Mouse (Mus musculus) erythroblast, embryonic 14.5 days (primary cell): ENCODE data around the gene Rnf215. TPM values are rescaled to one million over a fixed set of nuclear protein-coding genes. Genes with fewer than 3 reads are reported as not detected.
"Not testable (repeated sequence)": the region's sequence is repeated elsewhere in the genome, so short reads cannot be mapped to it uniquely, and the experiment has no call there.

Source experiments
- H3K27me3 ChIP-seq: 2 replicates; pipeline ENCODE4 v1.6.1; 2012; ENCODE audit warnings: inconsistent platforms; ENCODE audit not compliant: control insufficient read depth
- H3K36me3 ChIP-seq: 2 replicates; pipeline ENCODE4 v1.6.1; 2012; ENCODE audit warnings: mild to moderate bottlenecking, inconsistent platforms; ENCODE audit not compliant: control insufficient read depth
- H3K4me1 ChIP-seq: 2 replicates; pipeline ENCODE4 v1.6.1; 2012; ENCODE audit warnings: inconsistent platforms; ENCODE audit not compliant: control insufficient read depth
- H3K4me3 ChIP-seq: replicated peaks from 2 replicates; pipeline ENCODE3; 2012; ENCODE audit warnings: moderate library complexity, mild to moderate bottlenecking, inconsistent platforms
- H3K9me3 ChIP-seq: 2 replicates; pipeline ENCODE4 v1.6.1; 2012; ENCODE audit warnings: low read length, inconsistent platforms, mixed read lengths; ENCODE audit not compliant: control insufficient read depth
- GATA1 ChIP-seq: IDR thresholded peaks from 2 replicates; pipeline ENCODE4 v1.6.1; 2012; ENCODE audit warnings: low read length, inconsistent platforms, mixed read lengths
- TAL1 ChIP-seq: IDR thresholded peaks from 3 replicates; pipeline ENCODE4 v1.6.1; 2012; ENCODE audit warnings: low read length, inconsistent platforms, mixed read lengths
- polyA plus RNA-seq: library from polyadenylated mRNA; stranded (reverse); fragments of >175 nt; gene quantifications from 2 replicates; pipeline ENCODE4 v1.2.3, GENCODE M21; 2012

Rnf215 gene
- polyA plus RNA-seq, 1 experiment = 0.83 TPM

- H3K27me3 ChIP-seq = no peaks in the 10 kb centered on the region
Measured at GRCm38 (mm10) chr11:4177716-4178115, 42.7 kb downstream of the Rnf215 start.

GRCm38 (mm10) chr11:4182061-4182460 is 47.1 kb downstream of the Rnf215 start:
- no peak for TF ChIP-seq TAL1
- no peak for TF ChIP-seq GATA1
- Histone ChIP-seq H3K4me1 (peaks cover 8% of the 10 kb centered on the region), H3K27me3 (no peaks in the 10 kb centered on the region), H3K4me3 (no peak overlapping the region), H3K9me3 (no peaks in the 10 kb centered on the region), H3K36me3 (peaks cover 70% of the 10 kb centered on the region)

More at GRCm38 (mm10) chr11:4177716-4178115, 42.7 kb downstream of the Rnf215 start:
- TF ChIP-seq TAL1 = no peak
- TF ChIP-seq GATA1 = no peak
- no peaks in the 10 kb centered on the region for H3K4me1 ChIP-seq
- H3K36me3 ChIP-seq = peaks cover 100% of the 10 kb centered on the region
- no peak overlapping the region for H3K4me3 ChIP-seq
- no peaks in the 10 kb centered on the region for H3K9me3 ChIP-seq

DNA sequence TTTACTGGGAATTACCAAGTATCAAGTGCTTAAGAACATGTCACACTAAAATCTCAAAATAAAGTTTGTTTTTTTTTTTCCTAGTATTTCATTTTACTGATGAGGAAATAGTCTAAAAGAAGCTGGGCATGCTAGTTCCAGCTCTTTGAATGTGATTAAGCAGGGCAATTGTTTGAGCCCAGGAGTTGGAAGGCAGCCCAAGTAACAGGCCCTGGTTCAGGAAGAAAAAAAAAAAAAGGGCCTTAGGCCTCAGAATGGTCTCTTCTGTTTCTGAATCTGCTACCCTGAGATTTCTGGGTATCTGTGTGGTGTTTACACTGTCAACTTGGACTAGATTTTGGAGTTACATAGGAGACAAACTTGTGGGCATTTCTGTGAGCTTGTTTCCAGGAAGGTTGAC is 48.5 kb downstream of the Rnf215 start:
- peaks cover 56% of the 10 kb centered on the region for H3K36me3 ChIP-seq
- H3K9me3 ChIP-seq = no peaks in the 10 kb centered on the region
- no peak overlapping the region for H3K4me3 ChIP-seq
- H3K27me3 ChIP-seq = no peaks in the 10 kb centered on the region
- H3K4me1 ChIP-seq = peaks cover 17% of the 10 kb centered on the region
- TF ChIP-seq GATA1 (no peak), TAL1 (no peak)

DNA sequence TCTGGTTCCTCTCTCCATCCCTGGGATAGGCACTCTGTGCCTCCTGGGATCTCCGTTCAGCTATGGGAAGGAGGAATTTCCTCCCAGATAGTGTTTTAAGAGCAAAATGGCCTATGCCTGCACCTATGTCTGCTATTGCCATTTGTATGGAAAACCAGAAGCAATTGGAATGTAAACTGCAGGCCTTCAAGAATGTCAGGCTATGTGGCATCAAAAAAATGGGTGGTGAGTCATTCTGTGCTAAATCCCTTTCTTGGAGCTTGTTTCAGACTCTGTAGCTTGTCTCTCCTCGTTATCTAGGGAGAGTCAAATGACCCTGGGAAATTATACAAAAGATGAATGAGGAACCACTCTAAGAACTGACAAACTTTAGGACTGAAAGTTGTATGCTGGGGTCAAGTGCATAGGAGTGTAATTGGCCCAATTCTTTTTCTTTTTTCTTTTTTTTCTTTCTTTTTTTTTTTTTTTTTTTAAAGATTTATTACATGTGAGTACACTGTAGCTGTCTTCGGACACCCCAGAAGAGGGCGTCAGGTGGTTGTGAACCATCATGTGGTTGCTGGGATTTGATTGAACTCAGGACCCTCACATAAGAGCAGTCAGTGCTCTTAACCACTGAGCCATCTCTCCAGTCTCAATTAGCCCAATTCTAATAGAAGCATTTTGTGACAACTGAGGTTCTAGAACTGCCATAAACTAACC is 49.4 kb downstream of the Rnf215 start:
- TF ChIP-seq GATA1 = no peak
- TF ChIP-seq TAL1 = no peak
- Histone ChIP-seq H3K9me3 (no peaks in the 10 kb centered on the region), H3K27me3 (no peaks in the 10 kb centered on the region), H3K36me3 (peaks cover 47% of the 10 kb centered on the region), H3K4me3 (no peak overlapping the region), H3K4me1 (peaks cover 17% of the 10 kb centered on the region)

DNA sequence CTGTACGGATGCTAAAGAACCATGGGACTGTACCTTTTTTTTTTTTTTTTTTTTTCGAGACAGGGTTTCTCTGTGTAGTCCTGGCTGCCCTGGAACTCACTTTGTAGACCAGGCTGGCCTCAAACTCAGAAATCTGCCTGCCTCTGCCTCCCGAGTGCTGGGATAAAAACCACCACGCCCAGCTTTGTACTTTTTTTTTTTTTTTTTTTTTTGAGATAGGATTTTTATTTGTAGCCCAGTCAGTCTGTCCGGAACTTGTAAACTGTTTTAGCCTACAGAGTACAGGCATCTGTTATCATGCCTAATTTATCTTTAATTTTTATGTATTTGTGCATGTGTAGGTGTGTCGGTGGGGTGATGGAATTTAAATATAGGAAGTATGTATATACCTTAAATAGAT is 50.5 kb downstream of the Rnf215 start:
- peaks cover 36% of the 10 kb centered on the region for H3K36me3 ChIP-seq
- not testable (repeated sequence) for H3K4me3 ChIP-seq

DNA sequence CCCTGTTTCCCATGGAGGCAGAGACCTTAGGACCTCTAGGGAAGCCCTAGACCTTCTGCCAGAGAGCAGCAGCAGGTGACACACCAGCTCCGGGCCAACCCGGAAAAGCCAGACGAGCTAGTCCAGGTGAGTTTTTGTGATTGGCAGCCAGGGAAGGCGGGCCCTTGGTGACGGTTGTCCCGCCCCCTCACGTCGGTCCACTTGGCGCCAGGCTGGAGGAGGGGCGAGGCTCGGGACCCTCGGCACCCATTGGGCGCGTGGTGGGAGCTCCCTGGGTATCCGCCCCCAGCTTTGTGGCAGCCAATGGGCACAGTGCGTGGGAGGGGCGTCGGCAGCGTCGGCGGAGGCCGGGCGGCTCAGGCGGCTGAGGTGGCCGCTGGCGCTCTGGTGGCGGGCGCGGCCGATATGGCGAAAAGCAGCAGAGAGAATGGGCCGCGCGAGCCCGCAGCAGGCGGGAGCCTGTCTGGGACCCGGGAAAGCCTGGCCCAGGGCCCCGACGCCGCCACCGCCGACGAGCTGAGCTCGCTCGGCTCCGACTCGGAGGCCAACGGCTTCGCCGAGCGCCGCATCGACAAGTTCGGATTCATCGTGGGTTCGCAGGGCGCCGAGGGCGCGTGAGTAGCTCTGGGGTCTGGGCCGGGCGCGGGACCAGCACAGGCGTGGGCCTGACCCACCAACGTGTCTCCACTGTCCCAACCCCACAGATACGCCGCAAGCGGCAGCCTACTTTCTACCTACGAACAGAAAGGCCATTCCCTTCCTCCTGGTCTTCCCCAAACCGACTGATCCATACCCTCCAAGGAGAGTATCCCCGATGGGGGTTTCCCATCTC is 51.7 kb downstream of the Rnf215 start, which contains the start of gene Tbc1d10a:
Tbc1d10a (plus strand) TSS at position 304 of the 832 bp plus-strand sequence.
- H3K9me3 ChIP-seq = no peaks in the 10 kb centered on the region
- H3K4me1 ChIP-seq = peaks cover 20% of the 10 kb centered on the region
- H3K4me3 ChIP-seq = peak within 1 kb of the TSS; percentile 82

More for the DNA sequence above, 50.5 kb downstream of the Rnf215 start:
- not testable (repeated sequence) for H3K9me3 ChIP-seq, H3K27me3 ChIP-seq
- H3K4me1 ChIP-seq = peaks cover 17% of the 10 kb centered on the region

GRCm38 (mm10) chr11:4187318-4187700 is 52.3 kb downstream of the Rnf215 start:
- TF ChIP-seq GATA1 (no peak), TAL1 (no peak)
- Histone ChIP-seq H3K9me3 (no peaks in the 10 kb centered on the region), H3K27me3 (no peaks in the 10 kb centered on the region), H3K36me3 (peaks cover 18% of the 10 kb centered on the region), H3K4me3 (peak overlapping the region; percentile 82), H3K4me1 (peaks cover 20% of the 10 kb centered on the region)

More for the DNA sequence above, 51.7 kb downstream of the Rnf215 start, which contains the start of gene Tbc1d10a:
- peaks cover 24% of the 10 kb centered on the region for H3K36me3 ChIP-seq
- no peak for TF ChIP-seq TAL1
- TF ChIP-seq GATA1 = no peak
- no peaks in the 10 kb centered on the region for H3K27me3 ChIP-seq

DNA sequence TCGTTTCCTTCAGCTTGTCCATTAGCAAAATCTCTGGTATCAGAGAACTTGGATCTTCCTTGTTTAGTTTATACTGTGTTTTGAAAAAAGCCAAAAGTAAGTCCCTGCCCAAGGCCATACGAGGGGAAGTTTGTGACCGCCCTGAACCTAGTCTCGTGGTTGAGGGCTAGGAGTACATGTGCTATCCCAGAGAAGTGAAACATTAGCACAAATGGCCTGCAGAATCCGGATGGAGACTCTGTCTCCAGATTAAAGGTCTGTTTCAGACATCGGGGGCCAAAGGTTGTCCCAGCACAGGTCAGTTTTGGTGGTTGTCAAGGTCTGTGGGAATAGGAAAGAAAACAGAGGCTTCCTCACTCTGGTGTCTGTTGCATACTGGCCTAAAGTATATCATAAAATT is 54.2 kb downstream of the Rnf215 start:
- H3K4me3 ChIP-seq = no peak overlapping the region

GRCm38 (mm10) chr11:4190677-4191076 is 55.7 kb downstream of the Rnf215 start:
- no peaks in the 10 kb centered on the region for H3K9me3 ChIP-seq
- no peak overlapping the region for H3K4me3 ChIP-seq
- TF ChIP-seq TAL1 (no peak), GATA1 (no peak)
- no peaks in the 10 kb centered on the region for H3K27me3 ChIP-seq
- H3K4me1 ChIP-seq = peaks cover 20% of the 10 kb centered on the region
- H3K36me3 ChIP-seq = no peaks in the 10 kb centered on the region; the same call in none of the 2 replicates

More for the DNA sequence above, 54.2 kb downstream of the Rnf215 start:
- Histone ChIP-seq H3K27me3 (no peaks in the 10 kb centered on the region), H3K36me3 (peaks cover under 1% of the 10 kb centered on the region), H3K4me1 (peaks cover 20% of the 10 kb centered on the region), H3K9me3 (no peaks in the 10 kb centered on the region)
- TF ChIP-seq GATA1 = no peak
- no peak for TF ChIP-seq TAL1

Other genes with a start within 250 kb of the Rnf215 start
- 0.02 TPM in 1 of 2 replicates, not detected in the other for gene 4921536K21Rik, start 240.1 kb upstream of the Rnf215 start, polyA plus RNA-seq
- not detected in 2 replicates for gene Dusp18, start 240.0 kb upstream of the Rnf215 start, polyA plus RNA-seq
- gene Slc35e4, start 220.5 kb upstream of the Rnf215 start, polyA plus RNA-seq = 0.04 and 0.14 TPM in 2 replicates
- 0.07 and 0.08 TPM in 2 replicates for gene Tcn2, start 203.0 kb upstream of the Rnf215 start, polyA plus RNA-seq
- 1.3 and 2.5 TPM in 2 replicates for gene Pes1, start 171.2 kb upstream of the Rnf215 start, polyA plus RNA-seq
- not detected in 2 replicates for gene 4930556J24Rik, start 158.4 kb upstream of the Rnf215 start, polyA plus RNA-seq
- gene Gal3st1, start 151.6 kb upstream of the Rnf215 start, polyA plus RNA-seq = not detected in 2 replicates
- 0.02 TPM in 1 of 2 replicates, not detected in the other for gene Sec14l4, start 103.7 kb upstream of the Rnf215 start, polyA plus RNA-seq
- not detected in 2 replicates for gene Sec14l3, start 70.4 kb upstream of the Rnf215 start, polyA plus RNA-seq
- gene Mtfp1, start 39.8 kb upstream of the Rnf215 start, polyA plus RNA-seq = 1.8 and 2.1 TPM in 2 replicates
- gene Sec14l2, start 11.8 kb upstream of the Rnf215 start, polyA plus RNA-seq = 0.45 and 0.67 TPM in 2 replicates
- gene Ccdc157, start 25.1 kb downstream of the Rnf215 start, polyA plus RNA-seq = 0.10 and 0.11 TPM in 2 replicates
- gene Sf3a1, start 25.1 kb downstream of the Rnf215 start, polyA plus RNA-seq = 6.6 and 8.0 TPM in 2 replicates
- 0.63 and 0.69 TPM in 2 replicates for gene Tbc1d10a, start 51.6 kb downstream of the Rnf215 start, polyA plus RNA-seq
- 0.18 and 0.26 TPM in 2 replicates for gene Castor1, start 83.0 kb downstream of the Rnf215 start, polyA plus RNA-seq
- 0.41 and 0.44 TPM in 2 replicates for gene Osm, start 101.2 kb downstream of the Rnf215 start, polyA plus RNA-seq
- not detected in 2 replicates for gene Lif, start 122.4 kb downstream of the Rnf215 start, polyA plus RNA-seq